Mouse (Mus musculus) erythroblast, adult 5-6 weeks (primary cell): ENCODE measurements around the gene Adam12. TPM values are rescaled to one million over a fixed set of nuclear protein-coding genes. Genes with fewer than 3 reads are reported as not detected.

ENCODE experiments used
- ATAC-seq: replicated peaks from 2 replicates; pipeline ENCODE4 v1.8.0; 2016; ENCODE audit warnings: moderate number of reproducible peaks, mild to moderate bottlenecking, moderate TSS enrichment, inconsistent platforms; ENCODE audit not compliant: poor library complexity, low FRiP score, severe bottlenecking
- total RNA-seq, 2 experiments: library from RNA; stranded (forward) in 1 of 2; stranded (reverse) in 1 of 2; fragments of 150-400 nt in 1 of 2; fragments of 200-764, 138-1000 nt in 1 of 2; gene quantifications; 2 replicates each; pipeline versions ENCODE4 v1.2.3 to v1.2.4; 2015 to 2017; ENCODE audit warnings: low replicate concordance in 2 of 2

Gene Adam12
- total RNA-seq, 2 experiments from 2014 or later, result not detected

- ATAC-seq, result no peak
Observed at GRCm38 (mm10) chr7:133954111-133955091, 277.5 kb downstream of the Adam12 start.

GRCm38 (mm10) chr7:133951777-133952545 lies 280.0 kb downstream of the Adam12 start:
- ATAC-seq, result no peak

- ATAC-seq, result no peak
Observed at GRCm38 (mm10) chr7:133947360-133947759, 284.6 kb downstream of the Adam12 start.

- no peak for ATAC-seq
Observed at GRCm38 (mm10) chr7:133946757-133947345, 285.1 kb downstream of the Adam12 start.

- no peak for ATAC-seq
Observed at GRCm38 (mm10) chr7:133946113-133946512, 285.8 kb downstream of the Adam12 start.

- no peak for ATAC-seq
Observed at GRCm38 (mm10) chr7:133940405-133940804, 291.5 kb downstream of the Adam12 start.

GRCm38 (mm10) chr7:133937473-133937872 lies 294.5 kb downstream of the Adam12 start:
- no peak for ATAC-seq

- no peak for ATAC-seq
Observed at GRCm38 (mm10) chr7:133936377-133936776, 295.6 kb downstream of the Adam12 start.

GRCm38 (mm10) chr7:133933378-133933777 lies 298.6 kb downstream of the Adam12 start:
- ATAC-seq, result no peak

GRCm38 (mm10) chr7:133931481-133931880 lies 300.5 kb downstream of the Adam12 start:
- no peak for ATAC-seq

GRCm38 (mm10) chr7:133928981-133929380 lies 303.0 kb downstream of the Adam12 start:
- ATAC-seq, result no peak

- ATAC-seq, result no peak
Observed at GRCm38 (mm10) chr7:133925771-133926170, 306.2 kb downstream of the Adam12 start.

- no peak for ATAC-seq
Observed at GRCm38 (mm10) chr7:133923994-133924393, 308.0 kb downstream of the Adam12 start.

- ATAC-seq, result no peak
Observed at GRCm38 (mm10) chr7:133921291-133921690, 310.7 kb downstream of the Adam12 start.

GRCm38 (mm10) chr7:133920724-133921123 lies 311.2 kb downstream of the Adam12 start:
- no peak for ATAC-seq

- no peak for ATAC-seq
Observed at GRCm38 (mm10) chr7:133919918-133920317, 312.0 kb downstream of the Adam12 start.

GRCm38 (mm10) chr7:133919306-133919705 lies 312.6 kb downstream of the Adam12 start:
- ATAC-seq, result no peak

- ATAC-seq, result no peak
Observed at GRCm38 (mm10) chr7:133916230-133916629, 315.7 kb downstream of the Adam12 start.

- ATAC-seq, result no peak
Observed at GRCm38 (mm10) chr7:133911881-133912280, 320.1 kb downstream of the Adam12 start.

- ATAC-seq, result no peak
Observed at GRCm38 (mm10) chr7:133909833-133910375, 322.0 kb downstream of the Adam12 start.
